Mouse (Mus musculus) hindbrain, embryonic 10.5 days (tissue): ENCODE results near the gene Mrap2. TPM values are rescaled to one million over a fixed set of nuclear protein-coding genes. Genes with fewer than 3 reads are reported as not detected.

Source experiments
- DNase-seq: peaks from one replicate; pipeline ENCODE4 v3.0.0-alpha.2; 2017; ENCODE audit warnings: low spot score
- H3K27ac ChIP-seq: fragments of 300-500 bp; sonication (generic); 2 replicates; pipeline ENCODE4 v1.5.1; 2016; ENCODE audit warnings: mild to moderate bottlenecking, moderate library complexity
- H3K27me3 ChIP-seq: fragments of 300-500 bp; sonication (generic); 2 replicates; pipeline ENCODE4 v1.6.1; 2016; ENCODE audit warnings: mild to moderate bottlenecking; ENCODE audit not compliant: poor library complexity, insufficient read depth, severe bottlenecking
- H3K36me3 ChIP-seq: fragments of 300-500 bp; sonication (generic); 2 replicates; pipeline ENCODE4 v1.6.1; 2016; ENCODE audit warnings: mild to moderate bottlenecking, moderate library complexity
- H3K4me1 ChIP-seq: fragments of 300-500 bp; sonication (generic); replicated peaks from 2 replicates; pipeline ENCODE4 v1.6.1; 2016; ENCODE audit warnings: mild to moderate bottlenecking
- H3K4me3 ChIP-seq: fragments of 300-500 bp; sonication (generic); 2 replicates; pipeline ENCODE4 v1.5.1; 2016; ENCODE audit warnings: mild to moderate bottlenecking, moderate library complexity
- H3K9me3 ChIP-seq: fragments of 300-500 bp; sonication (generic); 2 replicates; pipeline ENCODE4 v1.6.1; 2016; ENCODE audit warnings: mild to moderate bottlenecking, moderate library complexity
- WGBS: fragments of 180-500 bp; shearing (Covaris S2); methylation state at CpG from one replicate; pipeline ENCODE4 v1.1.7; 2016; 5-methylcytosine and 5-hydroxymethylcytosine counted together
- polyA plus RNA-seq: library from polyadenylated mRNA; unstranded; fragments of >200 nt; fragmentation: Nextera tagmentation; extraction: Ambion mirVana; gene quantifications from 2 replicates; pipeline ENCODE4 v1.2.1, GENCODE M21; 2016

Mrap2 gene
- polyA plus RNA-seq, 1 experiment from 2014 or later: not detected

- Histone ChIP-seq H3K36me3 (peaks cover 88% of the 10 kb centered on the region), H3K9me3 (peaks cover 8% of the 10 kb centered on the region), H3K4me1 (no peaks in the 10 kb centered on the region), H3K27me3 (no peaks in the 10 kb centered on the region), H3K27ac (no peak overlapping the region), H3K4me3 (no peak overlapping the region)
- WGBS: 95% methylated on average over 3 of the region's 3 CpGs
- DNase-seq: no peak
These were observed 53.2 kb downstream of the Mrap2 start for GRCm38 (mm10) chr9:87197277-87197676.

GRCm38 (mm10) chr9:87198036-87198435, 53.9 kb downstream of the Mrap2 start:
- H3K9me3 ChIP-seq: 0 out of 2 replicates have a peak, but pooled peaks cover 2% of the 10 kb centered on the region
- no peak overlapping the region for H3K4me3 ChIP-seq
- H3K4me1 ChIP-seq: no peaks in the 10 kb centered on the region
- DNase-seq: no peak
- WGBS: 90% methylated on average over 6 of the region's 6 CpGs
- H3K27ac ChIP-seq: no peak overlapping the region
- no peaks in the 10 kb centered on the region for H3K27me3 ChIP-seq
- H3K36me3 ChIP-seq: peaks cover 88% of the 10 kb centered on the region

GRCm38 (mm10) chr9:87200426-87200825, 56.3 kb downstream of the Mrap2 start:
- no peak overlapping the region for H3K27ac ChIP-seq
- H3K4me1 ChIP-seq: no peaks in the 10 kb centered on the region
- no peak for DNase-seq
- H3K36me3 ChIP-seq: peaks cover 90% of the 10 kb centered on the region
- WGBS: 92% methylated on average over 5 of the region's 5 CpGs
- no peaks in the 10 kb centered on the region for H3K9me3 ChIP-seq
- H3K4me3 ChIP-seq: no peak overlapping the region
- H3K27me3 ChIP-seq: no peaks in the 10 kb centered on the region

GRCm38 (mm10) chr9:87200919-87201318, 56.8 kb downstream of the Mrap2 start:
- Histone ChIP-seq H3K4me3 (no peak overlapping the region), H3K36me3 (peaks cover 93% of the 10 kb centered on the region), H3K9me3 (no peaks in the 10 kb centered on the region), H3K4me1 (no peaks in the 10 kb centered on the region), H3K27me3 (no peaks in the 10 kb centered on the region), H3K27ac (no peak overlapping the region)
- WGBS: 96% methylated on average over 4 of the region's 4 CpGs
- DNase-seq: no peak

GRCm38 (mm10) chr9:87202431-87202830, 58.3 kb downstream of the Mrap2 start:
- Histone ChIP-seq H3K4me1 (no peaks in the 10 kb centered on the region), H3K27me3 (no peaks in the 10 kb centered on the region), H3K27ac (no peak overlapping the region), H3K4me3 (no peak overlapping the region), H3K36me3 (peaks cover 94% of the 10 kb centered on the region), H3K9me3 (no peaks in the 10 kb centered on the region)
- 92% methylated on average over 6 of the region's 6 CpGs for WGBS
- DNase-seq: no peak

GRCm38 (mm10) chr9:87210830-87211339, 66.8 kb downstream of the Mrap2 start:
- Histone ChIP-seq H3K9me3 (no peaks in the 10 kb centered on the region), H3K4me3 (no peak overlapping the region), H3K27me3 (no peaks in the 10 kb centered on the region), H3K36me3 (peaks cover 89% of the 10 kb centered on the region), H3K27ac (no peak overlapping the region), H3K4me1 (no peaks in the 10 kb centered on the region)
- WGBS: 93% methylated on average over 9 of the region's 9 CpGs
- no peak for DNase-seq

- WGBS: 91% methylated on average over 4 of the region's 4 CpGs
- H3K9me3 ChIP-seq: no peaks in the 10 kb centered on the region
- no peaks in the 10 kb centered on the region for H3K4me1 ChIP-seq
- no peak overlapping the region for H3K27ac ChIP-seq
- peaks cover 90% of the 10 kb centered on the region for H3K36me3 ChIP-seq
- no peak overlapping the region for H3K4me3 ChIP-seq
- DNase-seq: no peak
- no peaks in the 10 kb centered on the region for H3K27me3 ChIP-seq
These were observed 69.1 kb downstream of the Mrap2 start for GRCm38 (mm10) chr9:87213204-87213603.

Other genes with a start within 250 kb of the Mrap2 start
- gene Ripply2, start 128.8 kb upstream of the Mrap2 start, polyA plus RNA-seq: 1.2 and 1.4 TPM in 2 replicates
- 92.5 and 94.1 TPM in 2 replicates for gene Cyb5r4, start 122.3 kb upstream of the Mrap2 start, polyA plus RNA-seq
- gene Cep162, start 111.2 kb downstream of the Mrap2 start, polyA plus RNA-seq: 9.3 and 11.7 TPM in 2 replicates